Mouse (Mus musculus) MEL (cell line): ENCODE data around the gene Serpina3j. TPM values are rescaled to one million over a fixed set of nuclear protein-coding genes. Genes with fewer than 3 reads are reported as not detected.
"Not testable (repeated sequence)": the region's sequence is repeated elsewhere in the genome, so short reads cannot be mapped to it uniquely, and the experiment has no call there.

ENCODE experiments used
- DNase-seq: peaks from one replicate; pipeline ENCODE4 v3.0.0; 2011; ENCODE audit warnings: low read depth, low spot score
- H3K27ac ChIP-seq: 2 replicates; pipeline ENCODE4 v1.5.1; 2012; ENCODE audit warnings: low read depth, mild to moderate bottlenecking, control low read depth, low read length, moderate library complexity; ENCODE audit not compliant: control insufficient read depth
- H3K27me3 ChIP-seq, 2 experiments: fragments of 150-350 bp in 1 of 2; sonication (generic) in 1 of 2; 2 replicates each; pipeline ENCODE4 v1.6.1; 2012; ENCODE audit warnings: low read length in 2 of 2, mild to moderate bottlenecking in 2 of 2, improper control_type of control experiment in 1 of 2, moderate library complexity in 1 of 2; ENCODE audit not compliant: insufficient read depth in 2 of 2, control insufficient read depth in 1 of 2
- H3K36me3 ChIP-seq, 2 experiments: 2 replicates each; pipeline ENCODE4 v1.6.1; 2012 to 2014; ENCODE audit warnings: low read length in 2 of 2, improper control_type of control experiment in 1 of 2, inconsistent platforms in 1 of 2, mild to moderate bottlenecking in 1 of 2; ENCODE audit not compliant: insufficient read depth in 2 of 2, control insufficient read depth in 1 of 2
- H3K4me1 ChIP-seq, 2 experiments: fragments of 150-350 bp in 1 of 2; sonication (generic) in 1 of 2; 2 replicates each; pipeline ENCODE4 v1.6.1; 2012; ENCODE audit warnings: low read length in 2 of 2, improper control_type of control experiment in 1 of 2, mild to moderate bottlenecking in 1 of 2; ENCODE audit not compliant: insufficient read depth in 2 of 2, control insufficient read depth in 1 of 2
- H3K4me3 ChIP-seq, 2 experiments: fragments of 150-350 bp in 1 of 2; sonication (generic) in 1 of 2; 2 replicates each; pipeline ENCODE4 v1.5.1; 2012; ENCODE audit warnings: low read depth in 2 of 2, low read length in 2 of 2, mild to moderate bottlenecking in 2 of 2, moderate library complexity in 2 of 2, control low read depth in 1 of 2, improper control_type of control experiment in 1 of 2; ENCODE audit not compliant: control insufficient read depth in 1 of 2, insufficient read depth in 1 of 2
- H3K79me2 ChIP-seq: 2 replicates; pipeline ENCODE4 v1.6.1; 2012; ENCODE audit warnings: mild to moderate bottlenecking, low read length, moderate library complexity; ENCODE audit not compliant: control insufficient read depth, poor library complexity, insufficient read depth
- H3K9ac ChIP-seq: 2 replicates; pipeline ENCODE4 v1.6.1; 2012; ENCODE audit warnings: low read depth, mild to moderate bottlenecking, control low read depth, low read length, moderate library complexity; ENCODE audit not compliant: control insufficient read depth, poor library complexity, severe bottlenecking
- H3K9me3 ChIP-seq: fragments of 150-350 bp; sonication (generic); replicated peaks from 2 replicates; pipeline ENCODE4 v1.6.1; 2012; ENCODE audit warnings: mild to moderate bottlenecking, low read length, improper control_type of control experiment, moderate library complexity; ENCODE audit not compliant: insufficient read depth
- BHLHE40 ChIP-seq: IDR thresholded peaks from 2 replicates; pipeline ENCODE4 v1.6.1; 2012; ENCODE audit warnings: low read depth, mild to moderate bottlenecking, inconsistent platforms, low read length, improper control_type of control experiment, borderline replicate concordance
- CHD1 ChIP-seq: IDR thresholded peaks from 2 replicates; pipeline ENCODE4 v1.6.1; 2012; ENCODE audit warnings: low read depth, mild to moderate bottlenecking, inconsistent platforms, low read length, improper control_type of control experiment
- CHD2 ChIP-seq: IDR thresholded peaks from 2 replicates; pipeline ENCODE4 v1.6.1; 2011; ENCODE audit warnings: low read length, improper control_type of control experiment
- CTCF ChIP-seq, 3 experiments: IDR thresholded peaks in 2 of 3; conservative IDR thresholded peaks in 1 of 3; 2 replicates each; pipeline ENCODE4 v1.5.1; 2011 to 2012; ENCODE audit warnings: low read length in 3 of 3, low read depth in 2 of 3, mild to moderate bottlenecking in 2 of 3, improper control_type of control experiment in 1 of 3, inconsistent platforms in 1 of 3, mixed read lengths in 1 of 3, moderate library complexity in 1 of 3; ENCODE audit not compliant: control insufficient read depth in 1 of 3, insufficient read depth in 1 of 3, poor library complexity in 1 of 3, severe bottlenecking in 1 of 3
- ELF1 ChIP-seq: IDR thresholded peaks from 2 replicates; pipeline ENCODE4 v1.6.1; 2014; ENCODE audit warnings: low read depth, mild to moderate bottlenecking, inconsistent platforms, low read length, improper control_type of control experiment, moderate library complexity
- GABPA ChIP-seq: IDR thresholded peaks from 2 replicates; pipeline ENCODE4 v1.6.1; 2012; ENCODE audit warnings: low read depth, mild to moderate bottlenecking, inconsistent platforms, low read length, improper control_type of control experiment, moderate library complexity
- HCFC1 ChIP-seq: IDR thresholded peaks from 2 replicates; pipeline ENCODE4 v1.6.1; 2012; ENCODE audit warnings: low read depth, mild to moderate bottlenecking, inconsistent platforms, low read length, improper control_type of control experiment, moderate library complexity
- JUND ChIP-seq: IDR thresholded peaks from 2 replicates; pipeline ENCODE4 v1.6.1; 2011; ENCODE audit warnings: low read depth, mild to moderate bottlenecking, improper control_type of control experiment, low read length
- KAT2A ChIP-seq: conservative IDR thresholded peaks from 2 replicates; pipeline ENCODE4 v1.6.1; 2012; ENCODE audit warnings: low read depth, low read length, improper control_type of control experiment, inconsistent platforms
- MAFK ChIP-seq: IDR thresholded peaks from 2 replicates; pipeline ENCODE4 v1.6.1; 2011; ENCODE audit warnings: low read depth, mild to moderate bottlenecking, low read length, improper control_type of control experiment, borderline replicate concordance
- MEF2A ChIP-seq: IDR thresholded peaks from 2 replicates; pipeline ENCODE4 v1.6.1; 2014; ENCODE audit warnings: low read depth, mild to moderate bottlenecking, inconsistent platforms, low read length, improper control_type of control experiment; ENCODE audit not compliant: poor library complexity, insufficient replicate concordance, severe bottlenecking; ENCODE audit errors: extremely low read depth
- MXI1 ChIP-seq: IDR thresholded peaks from 2 replicates; pipeline ENCODE4 v1.6.1; 2011; ENCODE audit warnings: mild to moderate bottlenecking, low read depth, low read length, improper control_type of control experiment
- MYB ChIP-seq: IDR thresholded peaks from 2 replicates; pipeline ENCODE4 v1.6.1; 2011; ENCODE audit warnings: mild to moderate bottlenecking, low read depth, low read length, improper control_type of control experiment
- MYC ChIP-seq: IDR thresholded peaks from 2 replicates; pipeline ENCODE4 v1.6.1; 2011; ENCODE audit warnings: low read depth, mild to moderate bottlenecking, low read length, improper control_type of control experiment, moderate library complexity
- NELFE ChIP-seq: IDR thresholded peaks from 2 replicates; pipeline ENCODE4 v1.6.1; 2011; ENCODE audit warnings: low read depth, low read length, improper control_type of control experiment
- POLR2A ChIP-seq, 2 experiments: IDR thresholded peaks; 2 replicates each; pipeline ENCODE4 v1.6.1; 2011 to 2012; ENCODE audit warnings: low read length in 2 of 2, mild to moderate bottlenecking in 2 of 2, control low read depth in 1 of 2, improper control_type of control experiment in 1 of 2, low read depth in 1 of 2, moderate library complexity in 1 of 2; ENCODE audit not compliant: control insufficient read depth in 1 of 2, insufficient read depth in 1 of 2, poor library complexity in 1 of 2
- POLR2AphosphoS5 ChIP-seq: IDR thresholded peaks from 2 replicates; pipeline ENCODE4 v1.6.1; 2012; ENCODE audit warnings: low read depth, borderline replicate concordance, mild to moderate bottlenecking, inconsistent platforms, low read length, moderate library complexity, mixed read lengths
- TBP ChIP-seq: IDR thresholded peaks from 2 replicates; pipeline ENCODE4 v1.8.0; 2011; ENCODE audit warnings: low read depth, low read length, improper control_type of control experiment
- UBTF ChIP-seq: IDR thresholded peaks from 2 replicates; pipeline ENCODE4 v1.6.1; 2012; ENCODE audit warnings: low read depth, mild to moderate bottlenecking, inconsistent platforms, low read length, improper control_type of control experiment, moderate library complexity, borderline replicate concordance; ENCODE audit not compliant: insufficient read depth
- USF2 ChIP-seq, 2 experiments: IDR thresholded peaks; 2 replicates each; pipeline ENCODE4 v1.6.1; 2011 to 2012; ENCODE audit warnings: improper control_type of control experiment in 2 of 2, low read length in 2 of 2, borderline replicate concordance in 1 of 2, inconsistent platforms in 1 of 2, low read depth in 1 of 2, mild to moderate bottlenecking in 1 of 2; ENCODE audit not compliant: insufficient read depth in 1 of 2
- ZC3H11A ChIP-seq: IDR thresholded peaks from 2 replicates; pipeline ENCODE4 v1.6.1; 2012; ENCODE audit warnings: low read depth, mild to moderate bottlenecking, inconsistent platforms, low read length, improper control_type of control experiment
- ZKSCAN1 ChIP-seq: IDR thresholded peaks from 2 replicates; pipeline ENCODE4 v1.6.1; 2012; ENCODE audit warnings: low read depth, mild to moderate bottlenecking, inconsistent platforms, low read length, improper control_type of control experiment, moderate library complexity
- ZNF384 ChIP-seq: IDR thresholded peaks from 2 replicates; pipeline ENCODE4 v1.6.1; 2012; ENCODE audit warnings: low read depth, mild to moderate bottlenecking, inconsistent platforms, low read length, improper control_type of control experiment
- polyA plus RNA-seq, 2 experiments: library from polyadenylated mRNA; stranded (reverse) in 1 of 2; unstranded in 1 of 2; fragments of >175 nt in 1 of 2; fragments of >200 nt in 1 of 2; gene quantifications; 2 replicates each; pipeline versions ENCODE4 v1.2.1 to v1.2.4; 2012; ENCODE audit warnings: low replicate concordance in 2 of 2, low read depth in 1 of 2; ENCODE audit not compliant: insufficient read length in 2 of 2, insufficient read depth in 1 of 2, missing spikeins in 1 of 2
- total RNA-seq: library from RNA; depleted of rRNA; stranded (reverse); fragments of 300-350 nt; gene quantifications from 2 replicates; pipeline ENCODE4 v1.2.3, GENCODE M21; 2012

The Serpina3j gene
- total and polyA plus RNA-seq, 3 experiments, result not detected

DNA sequence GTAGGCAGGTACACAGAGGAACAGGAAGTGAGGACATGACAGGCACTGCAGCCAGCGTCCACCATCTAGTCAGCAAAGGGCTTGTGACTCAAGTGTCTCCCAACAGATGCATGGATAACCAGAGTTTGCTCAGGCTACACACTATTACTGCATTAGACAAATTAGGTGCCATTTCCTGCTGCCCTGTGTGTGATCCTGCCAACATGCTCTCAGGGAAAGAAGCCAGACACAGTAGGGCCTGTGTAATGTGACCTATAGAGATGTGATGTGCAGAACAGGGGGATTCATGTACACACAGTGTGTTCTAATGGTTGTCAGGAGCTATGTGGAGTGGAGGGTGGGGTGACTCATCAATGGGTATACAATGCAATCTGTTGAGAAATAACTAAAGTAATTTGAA is 8.1 kb downstream of the Serpina3j start:
- H3K27me3 ChIP-seq, result no peaks in the 10 kb centered on the region
- TF ChIP-seq UBTF (no peak), ZNF384 (no peak), MEF2A (no peak), BHLHE40 (no peak), CHD2 (no peak), CHD1 (no peak), KAT2A (no peak), MYB (no peak), HCFC1 (no peak), ZKSCAN1 (no peak), NELFE (no peak), CTCF (IDR thresholded peaks at IDR 0.05 in 2 of 3, conservative IDR thresholded peaks at IDR 0.05 in 1 of 3; ENCODE audit: control insufficient read depth in 1 of 3, insufficient read depth in 1 of 3, low read depth in 2 of 3, low read length in 3 of 3, poor library complexity in 1 of 3, severe bottlenecking in 1 of 3) (no peak), USF2 (IDR thresholded peaks at IDR 0.05; ENCODE audit: borderline replicate concordance in 1 of 2, insufficient read depth in 1 of 2, low read depth in 1 of 2, low read length in 2 of 2) (no peak)
- TF ChIP-seq, all 39 proteins: peak for 0
- no peaks in the 10 kb centered on the region for H3K79me2 ChIP-seq
- no peak overlapping the region for H3K27ac ChIP-seq
- no peak overlapping the region for H3K9ac ChIP-seq
- no peak for DNase-seq
- no peaks in the 10 kb centered on the region for H3K4me1 ChIP-seq
- H3K9me3 ChIP-seq, result no peaks in the 10 kb centered on the region
- H3K4me3 ChIP-seq, result no peak overlapping the region
- no peaks in the 10 kb centered on the region for H3K36me3 ChIP-seq

DNA sequence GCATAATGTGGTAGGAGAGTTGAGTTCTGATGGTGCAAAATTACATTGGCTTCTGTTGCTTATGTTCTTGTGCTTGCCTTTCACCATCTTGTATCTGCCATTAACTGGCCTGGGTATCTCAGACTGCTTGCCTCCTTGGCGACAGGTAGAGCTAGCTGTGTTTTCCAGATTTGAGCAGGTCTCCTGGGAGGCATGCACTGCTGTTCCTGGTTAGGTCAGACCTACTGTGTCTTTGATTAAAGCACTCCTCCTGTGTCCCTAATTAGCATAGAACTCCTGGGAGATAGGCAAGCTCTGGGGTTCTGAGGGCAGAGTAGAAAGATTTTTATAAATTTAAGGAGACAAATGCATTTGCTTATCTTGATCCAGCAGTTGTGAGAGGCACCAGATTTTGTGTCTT is 17.3 kb downstream of the Serpina3j start:
- no peak overlapping the region for H3K27ac ChIP-seq
- H3K9ac ChIP-seq, result no peak overlapping the region
- TF ChIP-seq ZNF384 (no peak), USF2 (IDR thresholded peaks at IDR 0.05; ENCODE audit: borderline replicate concordance in 1 of 2, insufficient read depth in 1 of 2, low read depth in 1 of 2, low read length in 2 of 2) (no peak), CTCF (IDR thresholded peaks at IDR 0.05 in 2 of 3, conservative IDR thresholded peaks at IDR 0.05 in 1 of 3; ENCODE audit: control insufficient read depth in 1 of 3, insufficient read depth in 1 of 3, low read depth in 2 of 3, low read length in 3 of 3, poor library complexity in 1 of 3, severe bottlenecking in 1 of 3) (no peak), JUND (no peak), POLR2AphosphoS5 (no peak), POLR2A (IDR thresholded peaks at IDR 0.05; ENCODE audit: control insufficient read depth in 1 of 2, insufficient read depth in 1 of 2, low read depth in 1 of 2, low read length in 2 of 2, poor library complexity in 1 of 2) (no peak), ZC3H11A (no peak), GABPA (no peak), MYC (no peak), MAFK (no peak), ELF1 (no peak), TBP (no peak), UBTF (no peak), ZKSCAN1 (no peak), MXI1 (no peak), MYB (no peak), CHD1 (no peak)
- no peaks in the 10 kb centered on the region for H3K9me3 ChIP-seq
- DNase-seq, result no peak
- no peaks in the 10 kb centered on the region for H3K79me2 ChIP-seq
- no peaks in the 10 kb centered on the region for H3K36me3 ChIP-seq
- H3K27me3 ChIP-seq, result no peaks in the 10 kb centered on the region
- H3K4me1 ChIP-seq, result no peaks in the 10 kb centered on the region
- H3K4me3 ChIP-seq, result no peak overlapping the region

DNA sequence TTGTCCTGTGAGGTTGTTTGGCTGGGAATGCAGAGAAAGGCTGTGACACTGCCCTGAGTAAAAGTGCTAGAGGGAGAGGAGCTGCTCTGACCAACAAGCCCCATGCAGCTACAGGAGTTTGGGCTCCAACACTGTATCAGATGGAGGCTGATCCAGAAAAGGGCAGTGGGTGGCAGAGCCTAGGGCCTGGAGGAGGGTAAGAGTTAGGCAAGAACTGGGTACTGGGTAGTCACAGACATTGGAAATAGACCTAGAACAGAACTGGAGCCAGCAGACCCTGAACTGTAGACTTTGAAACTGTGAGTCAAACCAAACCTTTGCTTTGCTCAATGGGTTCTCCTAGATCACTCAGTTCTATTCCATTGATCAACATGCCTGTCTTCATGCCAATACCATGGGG is 22.5 kb downstream of the Serpina3j start:
- H3K9ac ChIP-seq, DNase-seq, H3K4me1 ChIP-seq, H3K4me3 ChIP-seq, H3K36me3 ChIP-seq, H3K79me2 ChIP-seq, H3K27me3 ChIP-seq, H3K27ac ChIP-seq, H3K9me3 ChIP-seq: not testable (repeated sequence)
